Mouse (Mus musculus): ENCODE results near the gene Sh3pxd2b.

Gene Sh3pxd2b

DNA sequence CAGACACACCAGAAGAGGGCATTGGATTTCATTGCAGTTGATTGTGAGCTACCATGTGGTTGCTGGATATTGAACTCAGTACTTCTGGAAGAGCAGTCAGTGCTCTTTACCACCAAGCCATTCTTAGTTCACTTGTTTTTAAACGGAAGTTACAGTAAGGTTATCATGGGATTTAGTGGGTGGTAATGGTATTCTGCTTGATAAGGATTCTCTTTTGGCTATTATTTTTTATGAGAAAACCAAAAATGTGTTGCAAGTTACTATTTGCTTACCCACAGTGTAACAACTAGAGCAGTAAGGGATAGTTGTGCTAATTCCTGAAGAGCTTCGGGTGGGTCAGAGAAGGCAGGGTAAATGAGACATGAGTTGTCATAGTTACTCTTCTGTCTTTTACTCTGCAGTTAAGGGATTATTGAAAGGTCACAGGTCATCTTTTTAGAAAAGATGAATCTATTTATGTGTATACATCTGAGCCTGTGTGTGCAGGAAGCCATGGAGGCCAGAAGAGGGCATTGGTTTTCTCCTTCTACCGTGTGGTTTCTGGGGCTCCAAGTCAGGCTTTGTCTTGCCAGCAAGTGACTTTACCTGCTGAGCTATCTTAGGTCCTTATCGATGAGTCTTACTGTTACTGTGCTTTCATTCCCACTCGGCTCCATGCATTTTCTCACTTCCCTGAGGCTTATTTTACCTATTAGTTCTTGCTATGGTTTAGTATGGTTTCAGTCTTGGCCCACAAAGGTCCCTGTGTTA lies 128.0 kb downstream of the Sh3pxd2b start:
- no peak for DNase-seq (ENCODE audit: extremely low read depth, insufficient read length, low spot score)

Data from 3134 (cell line).